Mouse (Mus musculus): ENCODE data around the gene Nfkb2.

DNA sequence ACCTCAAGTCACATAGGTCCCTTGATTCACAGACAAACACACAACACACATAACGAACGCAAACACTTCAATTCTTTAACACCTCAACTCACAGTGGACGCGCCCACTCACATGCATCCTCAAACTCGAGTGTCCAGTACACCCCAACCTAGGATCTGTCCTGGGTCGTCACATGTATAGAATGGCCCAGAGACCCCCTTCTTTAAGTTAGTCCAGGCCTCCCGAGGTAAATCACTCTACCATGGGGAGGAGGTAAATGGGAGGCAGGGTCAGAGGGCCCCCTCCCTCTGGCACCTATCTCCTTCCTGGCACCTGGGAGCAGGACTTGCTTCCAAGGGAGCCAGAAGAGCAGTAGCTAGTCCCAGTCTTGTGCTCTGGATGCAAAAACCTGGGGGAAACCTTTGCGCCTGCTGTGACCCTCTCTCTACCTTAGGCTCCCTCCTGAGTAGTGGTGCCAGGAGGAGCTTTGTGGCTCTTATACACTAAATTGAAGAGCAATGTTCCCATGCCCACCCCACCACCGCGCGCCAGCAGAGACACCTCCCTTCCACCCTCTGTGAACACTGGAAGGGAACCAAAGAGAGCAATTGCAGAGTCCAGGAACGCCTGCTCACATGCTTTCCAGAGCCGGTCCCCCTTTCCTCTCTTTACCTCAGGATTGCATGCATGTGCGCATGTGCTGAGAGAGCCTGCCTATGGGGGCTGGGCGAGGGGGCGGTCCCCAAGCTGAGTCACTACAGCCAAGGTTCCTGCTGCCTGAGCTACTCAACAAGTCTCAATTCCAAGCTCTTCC is 14.7 kb downstream of the Nfkb2 start:
- TF ChIP-seq CTCF (IDR thresholded peaks at IDR 0.05; ENCODE audit: control insufficient read depth, insufficient read depth, insufficient read length) = no peak
- TF ChIP-seq MAX (IDR thresholded peaks at IDR 0.05) = no peak
- TF ChIP-seq USF1 (IDR thresholded peaks at IDR 0.05; ENCODE audit: low read depth) = no peak
